Mouse (Mus musculus) right cerebral cortex, postnatal 4 days (tissue): ENCODE measurements at regions not wholly inside any gene's neighbourhood (a gene's known extent, or its start where the extent isn't known, plus 50 kb on each side); places are given as distances from the start of the nearest gene placed in this dataset.

Experiments
- DNase-seq: peaks from one replicate; pipeline ENCODE4 v3.0.0-alpha.2; 2022

DNA sequence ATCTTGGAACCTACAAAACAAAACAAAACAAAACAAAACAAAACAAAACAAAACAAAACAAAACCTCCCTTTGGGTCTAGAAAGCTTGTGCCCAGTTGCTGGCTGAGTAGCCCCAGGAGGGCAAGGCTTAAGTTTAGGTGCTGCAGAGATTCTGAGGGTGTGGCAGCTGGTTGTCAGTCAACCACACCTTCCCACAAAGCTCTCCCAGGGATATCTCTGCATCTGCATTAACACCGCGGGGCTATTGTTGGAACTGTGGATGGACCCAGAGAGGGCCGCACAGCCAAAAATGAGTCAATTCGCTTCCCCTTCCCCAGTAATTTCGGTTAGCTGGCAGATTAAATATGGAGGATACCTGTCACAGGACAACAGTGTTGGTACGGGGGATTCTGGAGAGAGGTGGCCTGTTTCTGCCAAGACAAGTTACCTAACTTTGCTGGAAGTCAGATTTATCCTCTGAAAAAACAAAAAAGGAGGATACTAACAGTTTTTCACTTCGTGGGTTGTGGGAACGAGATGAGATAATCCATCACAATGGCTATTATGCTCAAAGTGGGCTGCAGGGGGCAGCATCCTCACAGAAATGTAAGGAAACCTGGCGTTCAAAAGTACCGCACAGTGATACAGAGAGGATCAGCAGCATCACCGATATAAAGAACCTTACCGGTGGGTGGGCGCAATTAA, 96.7 kb downstream of the 1500009L16Rik start:
- DNase-seq: peak; percentile 90

DNA sequence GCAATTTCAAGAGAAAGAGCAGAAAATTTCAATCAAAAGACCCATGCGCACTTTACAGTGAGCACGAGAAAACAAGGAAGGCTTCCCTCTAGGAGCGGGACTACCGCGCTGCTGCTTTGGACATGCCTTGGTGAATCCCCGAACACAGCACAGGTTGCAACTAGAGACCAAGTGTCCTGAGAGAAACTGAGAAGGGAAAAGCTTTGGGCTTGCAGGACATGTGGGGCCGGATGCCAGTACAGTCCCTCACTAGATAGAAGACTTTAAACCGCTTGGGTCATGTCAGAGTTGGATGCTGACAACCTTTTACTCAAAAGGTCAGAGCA, 97.2 kb downstream of the 1500009L16Rik start:
- DNase-seq: no peak

DNA sequence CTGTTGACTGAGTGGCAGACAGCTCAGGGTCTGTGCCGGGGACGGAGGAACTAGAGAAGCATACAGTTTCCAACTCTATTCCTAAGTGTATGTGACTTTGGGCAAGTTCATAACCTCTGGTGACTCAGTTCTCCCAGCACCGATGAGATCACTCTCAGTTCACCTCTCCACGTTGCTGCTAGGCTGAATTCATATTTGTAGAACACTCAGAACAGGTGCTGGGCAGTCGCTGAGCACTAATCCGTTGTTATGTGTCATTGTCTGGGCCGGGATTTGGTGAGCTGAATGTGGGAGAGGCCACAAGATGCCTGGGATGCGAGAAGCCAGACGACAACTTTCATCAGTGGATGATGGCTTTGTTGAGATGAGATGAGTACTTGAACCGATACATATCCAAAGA, 98.4 kb downstream of the 1500009L16Rik start:
- DNase-seq: no peak

DNA sequence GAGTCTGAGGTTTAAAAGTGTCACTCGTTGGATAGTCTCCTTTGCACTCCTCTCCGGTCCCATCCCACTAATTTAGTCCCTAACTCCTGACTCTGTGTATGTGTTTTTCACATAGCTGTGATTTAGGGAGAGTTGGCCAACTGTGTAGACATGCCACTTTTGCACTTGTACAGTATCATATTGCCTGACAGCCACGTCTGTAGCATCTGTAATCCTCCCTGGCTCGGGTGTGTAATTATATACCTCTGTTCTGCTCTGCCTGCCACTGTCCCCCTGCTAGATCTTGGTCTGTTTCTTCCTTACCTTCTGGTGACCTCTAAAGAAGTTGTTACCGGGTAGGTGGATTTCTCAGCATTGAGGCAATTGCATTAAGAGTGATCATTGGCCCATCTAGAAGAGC, 103.4 kb downstream of the 1500009L16Rik start:
- no peak for DNase-seq

DNA sequence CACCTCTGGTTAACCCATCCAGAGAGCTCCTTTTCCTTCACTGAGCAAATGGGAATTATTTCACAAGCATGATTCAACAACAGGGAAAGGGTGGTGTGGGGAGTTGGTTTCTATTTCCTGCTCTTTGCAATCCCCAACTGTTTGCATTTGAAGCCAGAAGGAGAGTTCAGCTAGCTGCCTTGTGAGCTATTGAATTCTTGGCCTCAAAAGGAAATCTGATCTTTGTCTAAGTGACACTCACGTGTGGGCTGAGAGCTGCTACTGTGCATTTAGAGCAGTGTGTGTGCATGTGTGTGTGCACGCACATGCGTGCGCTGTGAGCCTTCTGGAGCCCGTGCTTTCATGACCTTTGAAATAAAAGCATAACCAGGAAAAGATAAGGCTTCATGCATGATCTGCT, 113.7 kb downstream of the 1500009L16Rik start:
- no peak for DNase-seq

DNA sequence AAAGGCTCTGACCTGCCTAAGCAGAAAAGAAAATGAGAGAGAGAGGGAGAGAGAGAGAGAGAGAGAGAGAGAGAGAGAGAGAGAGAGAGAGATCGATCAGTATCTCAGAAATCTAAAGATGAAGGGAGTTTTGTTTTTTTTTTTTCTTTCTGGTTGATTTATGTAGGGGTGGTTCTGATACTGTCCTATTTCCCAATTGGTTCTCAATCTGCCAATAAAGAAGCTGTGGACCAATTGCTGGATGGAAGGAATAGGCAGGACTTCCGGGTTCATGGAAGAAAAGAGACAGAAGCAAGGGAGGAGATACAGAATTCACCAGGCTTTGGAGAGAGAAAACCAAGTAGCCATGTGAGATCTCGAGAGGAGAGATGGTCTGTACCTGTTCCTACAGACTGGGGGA, 117.6 kb downstream of the 1500009L16Rik start:
- DNase-seq: no peak

DNA sequence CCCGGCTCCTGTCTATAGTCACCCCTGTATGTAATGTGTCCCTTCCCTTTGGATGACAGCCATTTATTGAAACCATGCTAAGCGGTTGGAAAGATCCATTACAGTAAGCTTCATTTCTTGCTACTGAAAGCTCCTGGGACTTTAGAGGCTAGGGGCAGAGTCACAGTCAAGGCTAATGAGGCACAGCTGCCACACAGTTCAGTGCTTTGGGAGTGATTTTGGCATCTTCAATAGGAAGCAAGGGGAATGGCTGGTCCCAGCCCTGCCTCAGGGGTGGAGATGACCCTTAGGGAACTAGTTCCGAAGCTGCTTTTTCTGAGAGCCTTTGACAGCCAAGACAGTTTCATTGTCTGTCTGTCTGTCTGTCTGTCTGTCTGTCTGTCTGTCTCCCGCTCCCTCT, 128.2 kb downstream of the 1500009L16Rik start:
- DNase-seq: no peak

DNA sequence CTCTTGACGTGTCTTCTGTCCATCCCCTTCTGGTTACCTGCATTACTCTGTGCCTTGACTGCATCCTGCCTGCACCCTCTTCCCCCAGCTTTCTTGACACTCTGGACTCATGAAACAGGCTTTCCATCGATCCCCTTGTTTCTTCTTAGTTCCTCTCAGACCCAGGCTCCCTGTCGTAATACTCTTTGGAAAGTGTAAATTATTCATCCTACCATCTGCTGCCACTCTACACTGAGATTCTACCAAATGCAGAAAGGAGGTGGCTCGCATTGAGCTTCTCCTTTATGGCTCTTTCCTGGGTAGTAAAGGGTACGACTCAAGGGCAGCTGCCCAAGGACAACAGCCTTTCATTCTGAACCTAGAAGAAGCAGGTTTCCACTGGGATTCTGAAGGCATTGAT, 129.5 kb downstream of the 1500009L16Rik start:
- DNase-seq: no peak

DNA sequence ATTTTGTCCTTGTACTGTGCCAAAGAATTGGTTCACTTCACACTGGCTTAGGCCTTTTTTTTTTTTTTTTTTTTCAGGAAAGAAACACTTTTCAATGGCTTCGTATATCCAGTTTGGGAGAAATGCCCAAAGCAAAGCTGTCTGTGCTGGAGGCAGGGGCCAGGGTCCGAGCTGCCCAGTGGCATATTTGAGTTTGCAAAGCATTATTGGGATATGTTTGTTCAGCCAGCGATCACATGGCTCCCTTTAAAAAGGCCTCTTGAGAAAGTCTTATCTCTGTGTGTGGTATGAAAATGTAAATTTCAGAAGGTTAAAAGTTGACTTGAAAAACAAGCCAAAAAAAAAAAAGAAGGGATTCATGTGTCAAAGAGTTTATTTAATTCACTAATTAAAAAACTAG, 130.1 kb downstream of the 1500009L16Rik start:
- no peak for DNase-seq

DNA sequence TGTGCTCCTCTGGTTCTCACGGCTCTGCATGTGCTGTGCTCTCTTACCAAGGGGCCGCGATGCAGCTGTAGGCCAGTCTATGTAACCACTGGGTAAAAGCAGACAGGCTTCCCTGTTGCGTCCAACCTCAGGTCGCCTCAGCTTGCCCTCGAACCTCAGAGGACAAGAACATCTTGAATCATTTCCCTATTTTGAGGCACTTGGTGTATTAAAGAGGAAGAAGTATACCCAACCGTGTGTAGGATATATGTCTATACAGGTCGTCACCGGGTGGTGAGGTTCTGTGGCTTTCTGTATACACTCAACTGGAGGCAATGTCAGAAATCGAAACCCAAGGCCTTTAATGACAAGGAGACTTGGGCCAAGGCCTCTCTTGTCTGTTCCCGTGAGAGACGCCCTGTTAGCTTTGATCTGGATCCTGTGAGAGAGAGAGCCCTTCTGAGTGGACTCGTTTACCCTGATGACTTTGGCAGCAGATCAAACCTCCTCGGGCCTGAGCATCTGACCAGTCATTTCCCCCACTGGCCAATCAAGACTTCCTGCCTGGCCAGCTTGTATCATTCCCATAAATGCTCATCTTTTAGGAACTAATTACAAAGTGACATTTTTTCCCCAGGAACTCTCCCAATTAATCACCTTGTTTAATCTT, 135.3 kb downstream of the 1500009L16Rik start:
- DNase-seq: no peak

DNA sequence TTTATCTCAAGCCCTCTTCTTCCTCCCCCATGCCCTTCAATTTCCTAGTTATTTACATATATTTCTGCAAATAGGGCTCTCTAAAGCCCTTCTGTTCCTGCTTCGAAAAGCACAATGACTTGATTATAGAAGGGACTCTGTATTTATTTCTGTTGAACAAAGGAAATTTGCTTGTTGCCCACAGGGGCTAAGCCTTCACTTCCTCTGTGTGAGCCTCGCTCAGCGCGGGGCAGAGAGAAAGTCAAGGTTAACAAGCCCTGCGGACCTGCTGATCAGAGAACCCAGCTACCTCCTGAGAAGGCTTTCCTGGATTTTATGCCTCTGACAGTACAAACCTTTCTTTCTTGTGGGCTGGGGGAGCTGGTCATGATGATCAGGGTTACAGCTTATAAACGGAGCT, 136.0 kb downstream of the 1500009L16Rik start:
- no peak for DNase-seq

DNA sequence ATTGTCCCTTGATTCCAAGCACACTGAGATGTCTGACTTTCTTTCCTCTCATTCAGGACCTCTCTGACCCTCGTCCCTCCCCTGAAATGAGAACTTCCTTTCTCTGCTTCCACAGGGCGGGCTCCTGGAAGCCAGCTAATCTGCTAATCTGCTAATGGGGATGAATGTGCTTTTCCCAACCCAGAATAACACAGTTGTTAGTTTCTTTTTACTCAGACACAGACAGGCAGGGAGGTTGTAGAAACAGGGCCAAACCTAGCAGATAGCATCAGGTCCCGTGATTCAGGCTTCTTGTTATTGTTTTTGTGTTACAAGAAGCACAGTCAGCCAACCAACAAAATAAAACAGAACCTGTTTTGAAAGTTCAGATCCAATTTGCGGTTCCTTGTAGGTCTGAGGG, 137.0 kb downstream of the 1500009L16Rik start:
- DNase-seq: no peak

DNA sequence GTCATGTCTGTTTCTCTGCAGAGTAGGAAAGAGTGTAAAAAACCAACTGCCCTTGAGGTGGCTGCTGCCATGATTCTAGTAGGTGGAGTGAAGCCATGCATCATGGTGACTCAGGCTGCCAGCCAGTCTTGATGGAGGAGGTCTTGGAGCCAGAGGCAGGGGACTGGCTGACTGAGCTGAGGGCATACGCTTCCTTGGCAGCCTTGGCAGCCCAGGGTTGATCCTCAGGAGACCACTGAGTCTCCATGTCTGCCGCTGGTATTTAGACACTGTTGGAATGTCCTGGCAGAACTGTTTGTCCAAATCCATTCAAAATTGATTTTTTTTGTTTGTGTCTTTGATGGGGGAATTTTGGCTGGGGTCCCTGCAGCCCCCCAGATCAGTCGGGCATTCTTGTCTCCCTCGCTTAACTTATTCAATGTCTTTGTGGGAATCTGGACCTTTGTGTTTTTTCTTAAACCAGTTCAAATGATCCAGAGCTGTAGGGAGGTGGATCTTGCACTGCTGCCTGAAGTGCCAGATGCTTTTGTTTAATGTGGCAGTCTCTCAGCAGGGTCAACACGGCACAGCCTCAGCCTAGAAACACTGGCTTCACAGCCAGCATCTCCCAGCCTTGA, 139.0 kb downstream of the 1500009L16Rik start:
- DNase-seq: no peak

DNA sequence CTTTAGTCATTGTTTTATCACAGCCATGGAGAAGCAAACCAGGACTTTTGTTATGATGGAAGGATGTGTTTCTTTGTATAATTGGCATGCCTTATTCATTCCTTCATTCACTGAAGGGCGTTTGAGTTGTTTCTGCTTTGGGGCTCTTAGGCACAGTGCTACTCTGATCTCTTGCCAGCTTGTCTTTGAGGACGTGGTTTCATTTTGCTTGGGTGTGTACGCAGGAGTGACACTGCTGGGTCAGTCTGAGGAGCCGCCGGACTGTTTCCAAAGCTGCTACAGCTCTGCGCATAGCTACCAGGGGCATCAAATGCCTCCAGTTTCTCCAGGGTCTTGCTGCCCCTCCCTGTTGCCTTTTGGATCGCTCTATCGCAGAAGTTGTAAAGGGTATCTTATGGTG, 141.9 kb downstream of the 1500009L16Rik start:
- DNase-seq: no peak

DNA sequence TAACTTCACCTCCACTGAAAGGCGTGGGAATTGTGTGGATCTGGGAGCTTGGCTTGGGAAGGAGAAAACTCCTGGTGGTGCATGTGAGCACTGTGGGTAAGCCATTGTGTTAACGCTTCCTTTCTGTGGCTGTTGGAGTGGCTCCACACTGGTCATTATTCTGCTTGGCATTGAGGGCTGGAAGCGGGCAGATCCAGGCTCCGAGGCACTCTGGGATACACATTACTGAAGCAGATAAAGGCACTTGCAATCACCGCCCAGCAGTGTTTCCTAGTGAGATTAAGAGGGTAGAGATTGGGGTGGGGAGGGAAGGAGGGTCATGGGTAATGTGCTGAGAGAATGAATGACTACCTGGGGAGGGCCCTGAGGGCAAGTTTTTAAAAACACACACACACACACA, 143.3 kb downstream of the 1500009L16Rik start:
- no peak for DNase-seq

DNA sequence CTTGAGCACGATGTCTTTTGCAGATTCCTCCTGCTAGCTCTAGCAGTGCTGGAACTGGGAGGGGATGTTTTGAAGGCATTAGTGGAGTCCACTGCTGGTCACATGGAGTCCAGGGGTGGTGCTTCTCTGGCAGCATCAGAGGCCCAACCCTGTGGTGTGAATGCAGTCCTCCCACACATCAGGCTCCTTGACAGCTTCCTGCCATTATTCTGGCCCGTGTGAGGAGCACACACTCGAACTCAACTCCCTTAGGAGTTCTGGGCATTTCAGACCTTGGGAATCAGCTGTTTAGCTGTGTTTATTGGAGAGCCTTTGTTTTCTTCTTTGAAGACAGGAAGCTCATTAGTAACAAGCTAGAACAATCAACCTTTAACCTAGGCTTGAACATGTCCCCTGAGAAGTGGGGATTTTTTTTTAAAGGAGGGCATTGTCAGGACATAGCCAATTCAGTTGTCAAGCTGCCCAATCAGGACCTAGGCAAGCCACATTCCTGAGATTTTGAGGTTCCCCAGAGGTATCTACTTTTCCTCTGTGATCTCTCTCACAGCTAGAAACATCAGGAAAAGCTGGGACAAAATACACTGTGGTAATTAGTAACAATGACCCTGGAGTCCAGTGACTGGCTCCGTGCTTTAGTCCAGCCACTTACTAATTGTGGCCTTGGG, 149.2 kb downstream of the 1500009L16Rik start:
- no peak for DNase-seq

DNA sequence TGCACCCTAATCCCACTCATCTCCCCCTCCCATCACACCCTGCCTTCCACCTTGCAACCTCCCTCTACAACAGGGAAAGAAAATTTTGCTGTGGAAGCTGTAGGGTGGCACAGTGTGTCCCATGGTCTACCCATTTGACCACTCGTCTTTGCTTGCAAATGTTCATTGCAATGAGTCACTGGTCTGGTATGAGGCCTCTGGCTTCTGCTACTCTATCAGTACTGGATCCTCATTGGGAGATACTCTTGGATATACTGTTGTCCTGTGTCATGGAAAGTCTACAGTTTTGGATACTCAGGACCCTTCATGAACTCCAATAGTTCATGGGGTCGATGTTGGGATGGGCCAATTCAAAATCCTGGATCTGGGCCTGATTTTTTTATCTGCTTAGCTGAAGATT, 156.1 kb downstream of the 1500009L16Rik start:
- no peak for DNase-seq

DNA sequence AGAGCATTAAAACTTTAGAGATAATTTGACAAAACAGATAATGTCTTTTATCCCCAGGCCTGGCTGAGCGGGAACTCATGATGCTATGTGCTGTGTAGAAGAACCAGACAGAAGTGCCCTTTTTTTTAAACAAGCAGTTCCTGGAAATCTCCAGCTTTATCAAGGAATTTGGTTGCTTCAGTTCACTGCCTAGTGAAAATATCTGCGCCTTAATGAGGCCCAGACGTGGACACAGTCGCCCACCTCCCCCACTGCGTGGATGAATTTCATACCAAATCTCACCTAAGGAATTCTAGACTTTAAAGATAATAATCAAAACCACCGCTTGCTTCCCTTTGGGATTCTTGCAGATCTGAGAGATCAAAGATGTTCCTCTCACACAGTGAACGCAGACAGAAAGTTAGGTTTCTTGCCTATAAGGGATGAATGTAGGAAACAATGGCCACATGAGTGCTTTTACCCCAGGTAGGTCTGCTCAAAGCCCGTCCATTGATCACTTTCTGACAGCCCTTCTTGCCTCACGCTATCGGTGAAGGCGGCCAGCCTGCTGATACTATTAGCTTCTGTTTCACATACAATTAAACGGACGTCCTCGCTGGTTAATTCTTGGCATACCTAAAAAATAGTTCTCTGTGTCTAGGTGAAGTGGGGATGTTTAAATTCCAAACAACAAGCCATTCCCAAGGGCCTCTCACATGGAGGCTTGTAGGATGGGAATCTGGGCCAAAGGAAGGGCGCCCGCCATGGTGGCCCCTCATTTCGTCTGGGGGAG, 159.6 kb downstream of the 1500009L16Rik start:
- no peak for DNase-seq

DNA sequence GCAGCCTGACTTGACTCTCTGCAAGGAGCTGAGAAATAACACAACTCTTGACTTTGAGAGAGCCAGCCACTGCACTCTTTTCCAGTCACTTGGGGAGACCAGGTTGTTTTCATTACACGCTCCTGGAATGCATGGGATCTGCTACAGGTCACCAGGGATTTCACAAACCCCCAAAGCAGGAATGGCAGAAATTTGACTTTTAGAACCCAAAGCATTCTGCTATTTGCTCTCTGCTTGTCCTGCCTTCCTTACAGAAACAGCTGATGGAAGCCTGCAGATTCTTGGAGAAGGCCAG, 160.2 kb downstream of the 1500009L16Rik start:
- DNase-seq: no peak

DNA sequence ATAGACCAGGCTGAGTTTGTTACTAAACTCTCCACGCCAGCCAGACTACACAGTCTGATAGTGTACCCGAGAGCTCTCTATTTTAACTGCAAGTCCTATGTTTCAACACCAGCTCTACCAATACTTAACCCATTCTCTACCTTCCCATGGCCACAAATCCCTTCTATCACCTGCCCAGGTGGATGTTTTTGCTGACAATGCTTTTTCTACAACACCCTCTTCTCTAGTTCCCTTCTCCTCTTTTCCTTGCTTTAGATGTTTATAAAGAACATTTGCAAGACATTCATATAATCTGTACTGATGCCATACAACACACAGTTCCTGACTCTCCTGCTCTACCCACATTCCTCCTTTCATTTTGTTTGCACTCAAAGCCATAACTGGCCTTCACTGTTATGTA, 161.9 kb downstream of the 1500009L16Rik start:
- DNase-seq: no peak

DNA sequence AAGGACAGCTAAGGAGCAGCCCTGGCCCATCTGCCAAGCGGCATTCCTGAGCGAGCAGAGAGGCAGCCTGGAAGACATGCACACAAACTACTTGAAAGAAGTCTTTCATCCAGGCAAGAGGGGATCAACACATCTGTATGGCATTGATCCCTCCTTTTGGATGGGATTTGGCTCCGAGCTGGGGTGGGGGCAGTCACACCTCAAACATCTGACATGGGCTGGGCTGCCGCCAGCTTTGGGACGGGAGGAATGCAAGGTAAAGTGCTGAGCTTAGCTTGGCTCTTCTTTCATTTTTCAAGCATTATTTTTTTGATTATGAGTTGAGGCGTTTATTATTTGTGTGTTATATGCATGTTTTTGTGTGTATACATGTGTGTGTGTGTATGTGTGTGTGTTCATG, 165.9 kb downstream of the 1500009L16Rik start:
- DNase-seq: no peak

DNA sequence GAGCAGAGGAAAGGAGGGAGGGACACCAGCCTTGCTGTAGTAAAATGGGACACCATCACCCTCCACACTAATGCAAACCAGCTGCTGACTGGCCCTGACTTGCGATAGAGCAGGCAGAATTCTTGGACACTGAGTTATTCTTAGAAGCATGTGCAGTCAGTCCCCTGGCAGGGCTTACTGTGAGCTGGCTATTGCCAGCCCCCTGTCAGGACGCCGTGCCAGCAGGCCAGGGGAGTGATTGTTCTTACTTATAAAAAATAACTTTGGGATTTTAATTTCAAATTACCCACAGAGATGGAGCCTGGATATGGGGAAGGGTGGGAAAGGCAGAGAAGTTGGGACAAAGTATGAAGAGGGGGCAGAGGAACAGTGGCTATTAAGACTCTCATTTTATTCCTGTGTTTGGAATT, 173.1 kb downstream of the 1500009L16Rik start:
- peak; percentile 17 for DNase-seq

DNA sequence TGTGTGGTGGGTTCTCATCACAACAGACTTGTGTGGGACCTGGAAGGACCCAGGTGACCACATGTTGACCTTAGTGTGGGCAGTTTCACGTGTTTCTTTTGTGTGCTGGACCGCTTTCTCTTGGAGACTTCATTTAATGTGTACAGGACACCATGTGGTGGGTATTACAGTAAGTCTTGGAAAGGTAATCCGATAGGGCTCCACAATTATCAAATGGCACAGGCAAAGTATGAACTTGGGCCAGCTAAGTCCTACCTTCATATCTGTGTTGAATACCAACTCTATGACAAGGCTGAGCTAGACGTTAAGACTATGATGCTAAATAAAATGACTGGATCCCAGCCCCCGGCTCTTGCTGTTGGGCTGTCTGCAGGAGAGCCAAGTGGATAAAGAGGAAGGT, 173.5 kb downstream of the 1500009L16Rik start:
- DNase-seq: no peak

DNA sequence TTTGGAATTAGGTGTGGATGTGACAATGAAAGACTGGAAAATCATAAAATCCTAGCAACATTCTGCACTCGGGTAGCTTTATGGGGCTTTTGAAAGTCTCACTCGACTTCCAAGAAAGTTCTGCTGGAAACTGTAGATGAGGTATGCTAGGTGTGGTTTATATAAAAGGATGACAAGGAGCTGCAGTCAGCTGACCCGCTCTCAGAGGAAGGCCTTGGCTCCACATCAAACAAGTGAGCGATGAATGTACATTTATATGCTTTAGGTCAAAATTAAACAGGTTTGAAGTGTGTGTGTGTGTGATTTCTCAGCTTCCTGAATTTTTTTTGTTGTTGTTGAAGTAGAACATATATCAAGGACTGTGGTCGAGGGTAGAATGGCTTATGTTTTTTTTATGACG, 174.9 kb downstream of the 1500009L16Rik start:
- DNase-seq: no peak
